Mouse (Mus musculus): ENCODE results near the gene Gk. TPM values are rescaled to one million over a fixed set of nuclear protein-coding genes. Genes with fewer than 3 reads are reported as not detected.
A peak's percentile ranks its signal among the peaks of the same experiment; 100 is the strongest.

Gk gene
- total RNA-seq, 2 experiments from 2014 or later, result 1.5 to 2.1 TPM

DNA sequence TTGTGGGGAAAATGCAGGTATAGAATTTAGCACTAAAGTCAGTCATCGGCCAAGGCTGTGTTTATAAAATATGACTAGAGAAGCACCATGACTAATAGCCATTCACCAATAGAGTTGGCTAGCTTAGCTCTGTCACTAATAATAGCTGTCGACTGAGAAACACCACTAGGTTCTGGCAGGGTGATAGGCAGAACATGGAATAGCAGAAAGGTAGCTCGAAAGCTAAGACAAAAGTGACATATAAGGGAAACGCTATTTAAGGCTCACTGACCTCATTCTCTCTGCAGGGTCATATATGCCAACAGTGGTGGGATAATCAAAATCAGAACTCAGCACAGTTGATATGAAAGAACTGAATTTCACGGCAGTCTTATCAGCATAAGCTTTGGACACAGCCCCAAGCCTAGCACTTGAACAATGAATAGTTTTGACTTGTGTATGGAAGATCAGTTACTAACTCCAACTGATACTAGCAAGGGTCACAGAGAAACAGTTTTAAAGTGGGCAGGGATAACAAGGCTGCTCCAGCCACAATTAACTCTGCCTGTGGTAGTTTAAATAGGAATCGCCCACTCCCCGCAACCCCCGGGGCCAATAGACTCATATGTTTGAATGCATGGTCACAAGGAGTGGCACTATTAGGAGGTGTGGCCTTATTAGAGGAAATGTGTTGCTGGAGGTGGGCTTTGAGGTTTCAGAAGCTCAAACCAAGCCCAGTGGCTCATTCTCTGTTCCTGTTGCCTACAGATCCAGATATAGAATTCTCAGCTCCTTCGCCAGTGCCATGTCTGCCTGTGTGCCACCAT lies 45.3 kb downstream of the Gk start:
- Histone ChIP-seq H3K4me3 (no peak overlapping the region), H3K27ac (no peak overlapping the region)
- intact Hi-C loops (cut with DNase I), result no loop called here
- TF ChIP-seq CTCF (IDR thresholded peaks at IDR 0.05), result no peak
- no peak for DNase-seq

DNA sequence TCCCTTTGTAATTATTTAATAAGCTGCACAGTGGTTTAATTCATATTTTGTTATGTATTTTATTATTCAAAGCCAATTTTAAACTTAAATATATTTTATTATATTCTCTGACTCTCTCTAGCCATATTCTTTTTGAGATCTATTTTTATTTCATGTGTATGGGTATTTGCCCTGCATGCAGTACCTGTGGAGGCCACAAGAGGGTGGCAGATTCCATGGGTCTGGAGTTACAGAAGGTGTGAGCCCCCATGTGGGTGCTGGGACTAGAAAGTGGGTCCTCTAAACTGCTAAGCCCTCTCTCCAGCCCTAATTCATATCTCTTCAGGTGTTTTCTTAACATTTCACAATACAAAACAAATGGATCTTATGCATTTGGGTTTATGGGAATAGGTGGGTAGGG lies 55.4 kb downstream of the Gk start:
- no peak overlapping the region for H3K4me3 ChIP-seq
- intact Hi-C loops (cut with DNase I), result no loop called here
- H3K27ac ChIP-seq, result no peak overlapping the region
- TF ChIP-seq CTCF (IDR thresholded peaks at IDR 0.05), result peak; percentile 67
- DNase-seq, result peak; percentile 13

DNA sequence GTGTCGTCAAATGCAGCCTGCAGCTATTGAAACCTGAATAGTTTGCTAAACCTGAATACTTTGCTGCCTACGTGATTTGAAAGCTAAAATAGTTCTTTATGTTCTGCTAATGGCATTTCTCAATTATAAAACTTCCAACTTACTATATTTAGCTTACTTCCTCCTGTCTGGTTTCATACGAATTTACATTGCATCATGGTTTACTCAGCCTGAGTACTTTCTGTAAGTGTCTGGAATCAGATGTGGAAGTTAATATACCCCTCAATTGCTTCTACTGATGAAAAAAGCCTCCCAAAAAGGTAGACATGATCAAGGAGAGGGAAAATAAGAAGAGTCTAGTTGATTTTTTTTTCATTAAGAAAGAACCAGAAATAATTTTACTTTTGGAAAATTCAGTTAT lies 66.2 kb downstream of the Gk start:
- no peak for DNase-seq
- no peak for TF ChIP-seq CTCF (IDR thresholded peaks at IDR 0.05)
- intact Hi-C loops (cut with DNase I), result no loop called here
- Histone ChIP-seq H3K27ac (no peak overlapping the region), H3K4me3 (no peak overlapping the region)

DNA sequence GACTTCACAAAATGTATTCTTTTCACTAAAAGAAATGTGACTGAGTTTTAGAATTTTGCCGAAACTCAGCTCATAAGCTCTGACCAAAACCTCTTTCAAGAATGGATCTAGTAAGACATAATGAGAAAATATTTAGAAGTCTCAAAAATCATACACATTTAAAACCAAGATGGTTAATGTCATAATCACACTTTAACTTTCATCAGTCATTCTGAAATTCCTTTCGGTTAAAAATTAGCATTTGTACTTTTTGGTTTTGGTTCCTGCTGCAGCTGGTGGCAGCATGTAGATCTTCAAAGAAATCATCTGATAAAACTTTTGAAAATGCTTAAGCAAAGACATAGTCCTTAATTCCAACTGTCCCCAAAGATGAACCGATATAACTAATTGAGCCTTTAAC lies 70.9 kb downstream of the Gk start:
- no peak for TF ChIP-seq CTCF (IDR thresholded peaks at IDR 0.05)
- Histone ChIP-seq H3K27ac (no peak overlapping the region), H3K4me3 (no peak overlapping the region)
- intact Hi-C loops (cut with DNase I), result no loop called here
- DNase-seq, result no peak

DNA sequence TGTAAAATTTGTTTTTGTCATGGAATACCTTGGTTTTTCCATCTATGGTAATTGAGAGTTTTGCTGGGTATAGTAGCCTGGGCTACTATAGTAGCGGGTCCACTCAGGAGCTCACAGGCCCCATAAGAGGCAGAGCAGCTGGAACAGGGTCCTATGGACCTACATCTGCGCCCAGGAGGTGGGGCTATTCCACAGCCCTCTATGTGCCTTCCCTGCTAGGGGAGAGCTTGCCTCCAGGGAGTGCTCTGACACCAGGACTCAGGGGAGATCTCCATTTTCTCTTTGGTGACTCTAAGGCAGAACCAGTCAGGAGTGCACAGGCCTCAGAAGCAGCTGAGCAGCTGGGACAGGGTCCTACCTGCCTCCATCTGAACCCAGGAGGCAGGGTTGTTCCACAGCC lies 92.9 kb downstream of the Gk start:
- no peak for DNase-seq
- intact Hi-C loops (cut with DNase I), result no loop called here
- no peak for TF ChIP-seq CTCF (IDR thresholded peaks at IDR 0.05)
- no peak overlapping the region for H3K27ac ChIP-seq
- no peak overlapping the region for H3K4me3 ChIP-seq

DNA sequence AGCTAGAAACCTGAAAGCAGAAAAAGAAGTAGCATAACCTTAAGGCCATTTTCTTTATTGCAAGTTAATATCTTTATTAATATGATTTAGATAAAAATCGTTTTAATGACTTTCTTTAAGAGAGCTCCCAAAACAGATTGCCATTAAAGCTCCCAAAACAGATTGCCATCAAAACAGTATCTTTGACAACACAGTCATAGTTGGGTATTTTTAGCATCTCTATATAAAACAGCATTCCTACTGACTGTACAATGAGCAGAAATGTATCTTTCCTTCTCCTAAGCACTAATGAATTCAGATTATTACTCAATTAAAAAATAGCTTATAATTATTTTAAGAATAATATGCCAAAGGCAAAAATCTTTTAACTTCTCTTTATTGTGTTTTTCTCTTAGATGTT lies 94.5 kb downstream of the Gk start:
- intact Hi-C loops (cut with DNase I), result no loop called here
- TF ChIP-seq CTCF (IDR thresholded peaks at IDR 0.05), result no peak
- no peak overlapping the region for H3K4me3 ChIP-seq
- no peak for DNase-seq
- H3K27ac ChIP-seq, result no peak overlapping the region

DNA sequence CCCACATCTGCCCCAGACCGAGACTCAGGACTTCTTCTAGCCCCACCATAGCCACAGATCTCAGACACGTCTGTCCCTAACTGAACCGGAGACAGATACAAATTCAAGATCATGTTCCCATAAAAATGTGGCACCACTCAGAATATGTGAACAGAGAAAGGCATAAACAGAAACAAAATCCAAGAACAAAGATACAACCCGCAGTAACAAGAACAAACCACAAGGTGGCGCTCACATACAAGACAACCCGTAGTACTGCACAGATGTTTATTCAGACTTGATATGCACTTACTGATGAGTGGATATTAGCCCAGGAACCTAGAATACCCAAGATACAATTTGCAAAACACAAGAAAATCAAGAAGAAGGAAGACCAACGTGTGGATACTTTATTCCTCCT lies 99.8 kb downstream of the Gk start:
- peak; percentile 75 for TF ChIP-seq CTCF (IDR thresholded peaks at IDR 0.05)
- intact Hi-C loops (cut with DNase I), result loop anchor here (1.0 to 2.0 kb wide), 2 partner anchors 202 to 242 kb away; no protein-coding TSS in a partner anchor
- peak; percentile 20 for DNase-seq
- no peak overlapping the region for H3K27ac ChIP-seq
- H3K4me3 ChIP-seq, result no peak overlapping the region

Other genes starting within 250 kb of the Gk start
- gene Tab3, start 202.8 kb downstream of the Gk start, total RNA-seq (2021), result 1 to 10 TPM; 5.3 to 5.6 TPM
- under 1 TPM in 1 of 2 experiments, not detected in 1; 0.05 TPM for gene 5430427O19Rik, start 93.5 kb upstream of the Gk start, total RNA-seq (2021)

Measured in gastrocnemius, adult 2 months (tissue).